Comparison of ENCODE assay signal across 17 mouse cellular contexts in genomic region chr11:118544564-118544963, GRCm38 (mm10).
DNase-seq lines count a peak whose midpoint lies in the region; ATAC-seq lines count a peak whose summit lies in the region.
"Had no signal": no experiment of that assay in that cellular context is flagged by ENCODE, and none has a peak within 500 bp of the region (broad histone marks: within the 10 kb centered on the region; RNA-seq: fewer than 3 reads in every experiment).

No protein-coding gene starts in this region.

- ATAC-seq in cerebellum, adult (ENCODE audit: insufficient number of reproducible peaks, low FRiP score, low TSS enrichment), result no peak
- ATAC-seq: CD4-positive, CD25-positive, alpha-beta regulatory T cell, adult 4 months; forebrain, embryonic 13.5 days; inflammation-experienced regulatory T-cells, adult 6 months; midbrain, embryonic 15.5 days had no signal

- peak; percentile 55 for DNase-seq in cerebellum, adult 11 months
- DNase-seq in kidney, adult 8-10 months, result peak; percentile 19 to 38
- no peak for DNase-seq in kidney, adult 9 months
- peak; percentile 36 for DNase-seq in NIH3T3 (ENCODE audit: low read depth)
- peak; percentile 73 for DNase-seq in cerebellum, adult 9-11 months
- no peak for DNase-seq in yolk sac, embryonic 10.5 days (ENCODE audit: low spot score)
- no peak for DNase-seq in urinary bladder, postnatal 25 days (ENCODE audit: low spot score)
- DNase-seq: gastrocnemius, postnatal 36 days; heart, postnatal 14 days; layer of hippocampus, postnatal 36 days; lung, embryonic 14.5 days; thymus, postnatal 25 days had no signal

Comparison
In these comparisons a context has a peak if more than half of its experiments do, and no peak if none do; other contexts are left out.
1. DNase-seq: peak in cerebellum, adult 11 months (single experiment), kidney, adult 8-10 months (2 of 2), NIH3T3 (single experiment) and cerebellum, adult 9-11 months (single experiment); none in kidney, adult 9 months (single experiment), yolk sac, embryonic 10.5 days (single experiment) and urinary bladder, postnatal 25 days (single experiment).